Mouse (Mus musculus): Measurements from ENCODE around the gene Gm26920. TPM values are rescaled to one million over a fixed set of nuclear protein-coding genes. Genes with fewer than 3 reads are reported as not detected.

Gm26920 gene
- total RNA-seq, 4 experiments from 2014 or later = 0.48 to 2.2 TPM; not detected in 2

GRCm38 (mm10) chr7:30053591-30053990, 36.6 kb downstream of the Gm26920 start:
- DNase-seq = no peak

DNA sequence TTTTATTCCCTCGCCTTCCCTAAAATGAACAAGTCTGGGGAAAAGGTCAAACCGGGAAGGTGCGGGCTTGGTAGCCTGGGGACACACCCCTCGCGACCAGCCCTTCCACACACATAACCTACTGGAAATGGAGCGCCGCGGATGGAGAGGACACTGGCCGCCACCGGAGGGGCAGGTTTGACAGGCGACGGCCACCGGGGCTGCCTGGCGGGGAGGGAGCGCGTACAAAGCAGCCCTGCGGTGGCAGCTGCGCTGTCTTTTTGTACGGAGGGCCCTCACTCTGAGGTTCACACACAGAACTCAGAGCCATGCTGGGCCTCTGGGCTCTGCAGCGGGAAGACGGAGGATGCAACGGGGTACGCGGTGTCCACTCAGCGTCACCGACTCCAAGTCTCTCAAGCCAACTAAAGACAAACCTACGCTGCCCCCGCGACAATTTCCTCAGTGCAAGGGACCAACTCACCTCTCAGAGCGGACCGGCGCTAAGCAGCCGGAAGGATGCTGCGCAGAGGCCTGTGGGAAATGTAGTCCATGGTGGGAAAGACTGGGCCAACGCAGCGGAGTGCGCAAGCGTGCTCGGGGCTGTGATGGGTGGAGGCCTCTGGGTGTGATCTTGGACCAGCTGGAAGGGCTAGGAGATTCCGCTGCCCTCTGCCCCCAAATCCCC, 39.2 kb downstream of the Gm26920 start, which contains the start of gene Zfp14:
Gene Zfp14 (minus strand): TSS at position 499 of the 667 bp plus-strand sequence.
- DNase-seq = peak; percentile 83

DNA sequence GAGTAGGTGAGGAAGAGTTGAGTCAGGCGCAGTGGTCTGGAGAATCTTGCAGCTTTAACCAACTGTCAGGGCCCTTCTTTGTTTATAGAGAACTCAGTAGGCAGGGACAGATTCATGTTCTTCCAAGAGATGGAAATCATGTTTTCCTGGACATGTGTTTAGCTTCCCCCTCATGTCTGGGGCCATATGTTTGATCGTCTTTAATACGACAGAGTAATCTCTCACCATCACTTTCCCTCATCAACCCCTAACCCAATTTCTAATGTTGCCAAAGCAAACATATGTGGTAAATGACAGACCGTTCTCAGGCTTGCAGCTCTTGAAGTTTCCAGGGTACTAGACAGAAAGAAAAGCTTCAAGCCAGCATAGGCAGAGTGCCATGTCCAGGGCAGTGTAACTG, 42.1 kb downstream of the Gm26920 start:
- DNase-seq = no peak

GRCm38 (mm10) chr7:30044354-30044753, 45.9 kb downstream of the Gm26920 start:
- no peak for DNase-seq

GRCm38 (mm10) chr7:30034331-30034730, 55.9 kb downstream of the Gm26920 start:
- no peak for DNase-seq

GRCm38 (mm10) chr7:30031379-30031778, 58.8 kb downstream of the Gm26920 start:
- DNase-seq = no peak

GRCm38 (mm10) chr7:30030677-30031076, 59.5 kb downstream of the Gm26920 start:
- peak; percentile 12 for DNase-seq

GRCm38 (mm10) chr7:30028572-30028971, 61.6 kb downstream of the Gm26920 start:
- DNase-seq = no peak

DNA sequence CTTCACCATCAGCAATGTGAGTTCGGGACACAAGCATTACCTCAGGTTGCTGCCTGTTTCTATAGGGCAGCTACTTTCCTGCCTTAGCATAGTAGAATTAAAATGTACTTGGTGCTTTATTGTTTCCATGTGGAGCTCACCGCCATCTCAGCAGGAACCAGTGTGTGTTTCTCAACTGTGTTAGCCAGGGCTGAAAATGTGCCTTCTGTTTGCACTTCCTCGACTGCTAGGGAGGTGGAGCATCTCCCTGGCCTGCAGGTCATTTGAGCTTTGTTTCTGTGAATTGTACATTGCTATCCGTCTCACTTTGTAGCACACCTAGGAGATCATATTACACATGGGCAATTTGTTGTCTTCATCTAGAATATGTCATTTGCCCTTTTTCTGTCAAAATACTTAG, 62.9 kb downstream of the Gm26920 start:
- DNase-seq = no peak

DNA sequence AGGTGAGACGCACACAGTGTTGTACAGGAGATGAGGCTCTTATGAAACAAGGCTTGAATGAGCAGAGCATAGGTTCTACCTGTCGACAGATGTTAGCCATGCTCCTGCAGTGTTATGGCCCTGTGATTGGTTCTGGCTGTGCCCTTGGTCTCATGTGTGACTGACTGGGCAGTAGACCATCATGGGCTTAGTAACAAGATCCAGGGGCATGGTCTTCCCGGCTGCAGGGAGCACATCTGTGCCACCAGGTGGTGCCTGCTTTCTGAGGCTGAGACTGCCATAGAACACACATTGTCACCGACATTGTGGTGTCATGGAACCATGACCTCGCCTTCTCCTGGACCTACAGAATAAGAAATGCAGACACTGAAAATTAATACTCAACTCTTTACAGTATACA, 64.9 kb downstream of the Gm26920 start:
- DNase-seq = no peak

GRCm38 (mm10) chr7:30023800-30024199, 66.4 kb downstream of the Gm26920 start:
- no peak for DNase-seq

DNA sequence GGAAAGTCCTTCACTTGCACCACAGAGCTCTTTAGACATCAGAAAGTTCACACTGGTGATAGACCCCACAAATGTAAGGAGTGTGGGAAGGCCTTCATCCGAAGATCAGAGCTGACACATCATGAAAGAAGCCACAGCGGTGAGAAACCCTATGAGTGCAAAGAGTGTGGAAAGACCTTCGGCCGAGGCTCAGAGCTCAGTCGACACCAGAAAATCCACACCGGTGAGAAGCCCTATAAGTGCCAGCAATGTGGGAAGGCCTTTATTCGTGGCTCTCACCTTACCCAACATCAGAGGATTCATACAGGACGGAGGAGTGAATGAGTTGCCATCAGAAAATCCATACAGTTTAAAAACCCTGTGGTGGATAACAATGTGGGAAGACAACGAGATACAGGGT, 66.9 kb downstream of the Gm26920 start:
- no peak for DNase-seq

- DNase-seq = no peak
Observed at GRCm38 (mm10) chr7:30019543-30019942, 70.7 kb downstream of the Gm26920 start.

DNA sequence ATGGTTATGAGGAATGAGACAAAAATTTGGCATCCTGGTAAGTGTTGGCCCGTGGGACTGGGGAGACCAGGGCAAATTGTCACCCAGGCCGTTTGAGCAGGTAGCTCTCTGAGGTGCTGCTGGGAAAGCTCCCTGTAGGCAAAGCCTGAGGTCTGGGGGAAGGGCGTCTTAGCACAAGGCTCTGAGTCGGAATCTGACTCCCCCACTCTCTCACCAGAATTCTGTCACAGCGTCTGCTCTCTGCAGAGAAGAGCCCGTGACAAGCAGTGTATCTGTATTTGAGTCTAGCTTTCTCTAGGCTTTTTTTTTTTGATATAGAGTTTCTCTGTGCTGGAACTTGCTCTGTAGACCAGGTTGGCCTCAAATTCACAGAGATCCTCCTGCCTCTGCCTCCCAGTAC, 73.0 kb downstream of the Gm26920 start:
- no peak for DNase-seq

- no peak for DNase-seq
Observed at GRCm38 (mm10) chr7:30012956-30013363, 77.2 kb downstream of the Gm26920 start.

GRCm38 (mm10) chr7:30010551-30011195, 79.5 kb downstream of the Gm26920 start:
- DNase-seq = no peak

GRCm38 (mm10) chr7:30009321-30010085, 80.7 kb downstream of the Gm26920 start:
- no peak for DNase-seq

GRCm38 (mm10) chr7:30008020-30008690, 82.1 kb downstream of the Gm26920 start:
- no peak for DNase-seq

- DNase-seq = no peak
Observed at GRCm38 (mm10) chr7:30007601-30008000, 82.6 kb downstream of the Gm26920 start.
